Mouse (Mus musculus): ENCODE measurements at regions not wholly inside any gene's neighbourhood (a gene's known extent, or its start where the extent isn't known, plus 50 kb on each side); places are given as distances from the start of the nearest gene placed in this dataset.

DNA sequence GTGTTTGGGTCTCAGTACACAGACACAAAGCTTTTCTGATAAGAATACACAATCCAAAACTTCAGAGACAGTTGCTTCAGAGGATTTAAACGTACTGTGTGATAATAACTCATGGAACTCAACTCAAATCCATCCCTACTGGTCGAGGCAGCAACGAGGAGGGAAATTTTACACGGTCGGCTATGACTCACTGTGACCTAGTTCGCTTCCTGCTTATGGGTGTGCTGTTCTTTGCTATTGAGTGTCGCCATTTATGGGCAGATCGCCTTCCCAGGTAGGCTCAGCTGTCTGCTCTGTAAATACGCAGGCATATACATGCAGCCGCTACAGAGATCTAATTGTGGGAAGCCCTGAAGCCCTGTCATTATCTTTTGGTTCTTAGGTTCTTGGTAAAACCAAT lies 60.7 kb upstream of the Med4 start:
- TF ChIP-seq CTCF (IDR thresholded peaks at IDR 0.05; ENCODE audit: borderline replicate concordance, extremely low read depth, insufficient read depth, insufficient read length) (no peak), POLR2A (IDR thresholded peaks at IDR 0.05; ENCODE audit: borderline replicate concordance, extremely low read depth, insufficient read depth, insufficient read length, poor library complexity, severe bottlenecking) (no peak)

Measured in brain, embryonic 14.5 days (tissue).